Comparison of ENCODE assay signal across 26 mouse cellular contexts in genomic region chr2:159232266-159232665, GRCm38 (mm10).
"Had no signal": no experiment of that assay in that cellular context is flagged by ENCODE, and none has a peak within 500 bp of the region (broad histone marks: within the 10 kb centered on the region; RNA-seq: fewer than 3 reads in every experiment).

No protein-coding gene starts in this region.

- H3K4me2 ChIP-seq: heart, embryonic 12.5 days; hindbrain, embryonic 13.5 days; hindbrain, embryonic 15.5 days; intestine, embryonic 15.5 days; limb, embryonic 12.5 days; liver, embryonic 11.5 days; liver, embryonic 13.5 days had no signal

- H3K4me1 ChIP-seq: heart, embryonic 12.5 days; hindbrain, embryonic 15.5 days; intestine, embryonic 15.5 days; limb, embryonic 10.5 days; limb, embryonic 12.5 days; liver, embryonic 13.5 days had no signal

- H3K4me3 ChIP-seq: heart, adult 2 months; heart, embryonic 10.5 days; heart, embryonic 12.5 days; hindbrain, embryonic 10.5 days; hindbrain, embryonic 13.5 days; hindbrain, embryonic 15.5 days; intestine, embryonic 15.5 days; layer of hippocampus, adult 2 months; left cerebral cortex, adult 2 months; limb, embryonic 10.5 days; limb, embryonic 12.5 days; liver, embryonic 13.5 days had no signal

- H3K9ac ChIP-seq: heart, embryonic 12.5 days; hindbrain, embryonic 13.5 days; hindbrain, embryonic 15.5 days; intestine, embryonic 15.5 days; limb, embryonic 12.5 days; liver, embryonic 13.5 days had no signal

- H3K27me3 ChIP-seq: heart, embryonic 12.5 days; hindbrain, embryonic 13.5 days; hindbrain, embryonic 15.5 days; intestine, embryonic 15.5 days; liver, embryonic 13.5 days had no signal

- DNase-seq: gastrocnemius, postnatal 14 days; gastrocnemius, postnatal 36 days; heart, adult 11 months; heart, adult 2 months; heart, postnatal 10 days; heart, postnatal 4 days; kidney, adult 18-20 months; kidney, adult 8-10 months; kidney, postnatal 10 days; kidney, postnatal 25 days; kidney, postnatal 4 days; liver; liver, embryonic 13.5 days had no signal

- H3K27ac ChIP-seq: heart, adult 2 months; heart, embryonic 10.5 days; hindbrain, embryonic 10.5 days; hindbrain, embryonic 13.5 days; hindbrain, embryonic 15.5 days; intestine, embryonic 15.5 days; layer of hippocampus, adult 2 months; left cerebral cortex, adult 2 months; limb, embryonic 10.5 days; limb, embryonic 12.5 days; liver, embryonic 13.5 days had no signal

- H3K36me3 ChIP-seq: heart, embryonic 10.5 days; heart, embryonic 12.5 days; hindbrain, embryonic 10.5 days; hindbrain, embryonic 13.5 days; hindbrain, embryonic 15.5 days; intestine, embryonic 15.5 days; limb, embryonic 10.5 days; limb, embryonic 12.5 days; liver, embryonic 13.5 days had no signal

- H3K9me3 ChIP-seq: heart, embryonic 10.5 days; heart, embryonic 12.5 days; hindbrain, embryonic 10.5 days; hindbrain, embryonic 13.5 days; hindbrain, embryonic 15.5 days; intestine, embryonic 15.5 days; limb, embryonic 10.5 days; limb, embryonic 12.5 days had no signal

- ATAC-seq: inflammation-experienced regulatory T-cells, adult 6 months; intestine, embryonic 15.5 days; intestine, postnatal 0 days had no signal
